Mouse (Mus musculus): ENCODE data around the gene Trim41. TPM values are rescaled to one million over a fixed set of nuclear protein-coding genes. Genes with fewer than 3 reads are reported as not detected.

Gene Trim41
- total RNA-seq, 2 experiments from 2014 or later = 19.8 to 64.6 TPM

- ATAC-seq (replicated peaks; ENCODE audit: low FRiP score, low TSS enrichment, poor library complexity, severe bottlenecking) = no peak
These were observed 2.6 kb upstream of the Trim41 start for GRCm38 (mm10) chr11:48819614-48820307.

GRCm38 (mm10) chr11:48818346-48818745 lies 1.2 kb upstream of the Trim41 start:
- ATAC-seq (replicated peaks; ENCODE audit: low FRiP score, low TSS enrichment, poor library complexity, severe bottlenecking) = peak; percentile 28; the same call in 1 of the 2 replicates

DNA sequence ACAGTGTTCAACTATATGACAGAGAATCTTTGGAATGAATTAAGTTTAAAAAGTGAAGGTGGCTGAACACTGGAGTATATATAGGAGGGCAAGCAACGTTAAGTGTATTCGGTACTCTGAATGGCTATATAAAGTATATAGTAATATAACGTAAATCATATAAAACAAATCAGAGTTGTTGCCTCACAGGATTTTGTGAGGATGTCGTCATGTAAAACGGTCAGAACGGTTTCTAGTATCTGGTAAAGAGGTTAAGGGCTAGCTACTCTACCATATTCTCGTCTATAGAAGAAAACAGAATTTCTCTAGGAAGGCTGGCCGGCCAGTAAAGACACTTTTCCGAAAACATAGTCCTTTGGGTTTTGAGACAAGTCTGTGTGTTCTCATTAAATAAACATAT lies 641 bp upstream of the Trim41 start:
- ATAC-seq (replicated peaks; ENCODE audit: low FRiP score, low TSS enrichment, poor library complexity, severe bottlenecking) = no peak

- 0 out of 2 replicates have a peak, but pooled peaks have one; percentile 4 for ATAC-seq (replicated peaks; ENCODE audit: low FRiP score, low TSS enrichment, poor library complexity, severe bottlenecking)
These were observed 822 bp downstream of the Trim41 start for GRCm38 (mm10) chr11:48816281-48816781.

DNA sequence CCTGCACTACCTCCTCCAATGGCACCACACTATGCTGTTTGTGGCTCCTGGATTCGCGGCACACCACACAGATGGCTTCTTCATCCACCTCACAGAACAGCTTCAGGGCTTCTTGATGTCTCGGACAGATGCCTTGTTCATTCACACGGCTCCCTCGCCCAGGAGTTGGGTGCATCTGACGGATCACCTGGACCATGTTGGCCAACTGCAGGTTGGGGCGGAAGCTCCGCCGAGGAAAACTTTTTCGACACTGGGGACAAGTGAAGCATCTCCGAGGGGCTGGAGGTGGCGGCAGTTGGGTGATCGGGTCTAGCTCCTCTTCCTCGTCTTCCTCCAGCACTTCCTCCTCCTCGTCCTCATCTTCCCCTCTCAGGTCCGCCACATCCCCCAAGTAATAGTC lies 1.3 kb downstream of the Trim41 start:
- no peak for ATAC-seq (replicated peaks; ENCODE audit: low FRiP score, low TSS enrichment, poor library complexity, severe bottlenecking)

DNA sequence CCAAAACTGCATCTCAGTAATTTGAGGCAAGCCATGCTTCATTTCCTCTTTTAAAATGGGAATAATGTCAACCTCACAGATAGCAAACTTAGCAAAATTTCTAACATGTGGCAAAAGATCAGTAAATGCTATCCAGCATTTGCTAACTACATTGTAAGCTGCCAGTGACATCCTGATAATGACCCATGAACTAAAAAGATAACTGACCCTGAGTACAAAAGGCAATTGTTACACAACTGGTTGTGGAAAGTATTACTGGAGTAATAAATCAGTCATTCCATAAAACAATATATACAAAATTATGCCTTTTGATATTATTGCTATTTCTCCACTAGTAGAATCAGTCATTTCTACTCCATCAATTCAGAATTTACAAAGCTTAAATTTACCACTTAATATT lies 3.4 kb downstream of the Trim41 start:
- ATAC-seq (replicated peaks; ENCODE audit: low FRiP score, low TSS enrichment, poor library complexity, severe bottlenecking) = no peak

- peak; percentile 62 for ATAC-seq (replicated peaks; ENCODE audit: low FRiP score, low TSS enrichment, poor library complexity, severe bottlenecking)
These were observed 7.0 kb downstream of the Trim41 start for GRCm38 (mm10) chr11:48810142-48810541.

DNA sequence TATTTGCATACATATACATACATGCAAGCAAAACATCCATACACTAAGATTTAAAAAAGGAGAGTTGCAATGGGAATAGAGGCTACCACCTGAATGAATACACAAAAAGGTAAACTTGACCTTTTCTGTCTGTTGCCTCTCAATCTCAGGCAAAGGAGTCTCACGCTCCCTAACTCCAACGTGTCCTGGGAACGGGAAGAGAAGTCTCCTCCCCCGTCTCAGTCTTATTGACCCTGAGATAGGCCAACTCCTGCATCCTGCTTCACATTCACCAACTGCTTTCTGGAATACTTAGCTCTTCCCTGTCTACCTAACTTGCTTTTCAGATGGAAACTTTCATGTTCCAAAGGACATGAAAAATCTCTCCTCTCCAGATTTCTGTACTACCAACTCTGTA lies 7.7 kb downstream of the Trim41 start:
- no peak for ATAC-seq (replicated peaks; ENCODE audit: low FRiP score, low TSS enrichment, poor library complexity, severe bottlenecking)

GRCm38 (mm10) chr11:48808737-48809433 lies 8.3 kb downstream of the Trim41 start:
- ATAC-seq (replicated peaks; ENCODE audit: low FRiP score, low TSS enrichment, poor library complexity, severe bottlenecking) = 0 out of 2 replicates have a peak, but pooled peaks have one; percentile 6

GRCm38 (mm10) chr11:48808304-48808646 lies 8.9 kb downstream of the Trim41 start:
- no peak for ATAC-seq (replicated peaks; ENCODE audit: low FRiP score, low TSS enrichment, poor library complexity, severe bottlenecking)

DNA sequence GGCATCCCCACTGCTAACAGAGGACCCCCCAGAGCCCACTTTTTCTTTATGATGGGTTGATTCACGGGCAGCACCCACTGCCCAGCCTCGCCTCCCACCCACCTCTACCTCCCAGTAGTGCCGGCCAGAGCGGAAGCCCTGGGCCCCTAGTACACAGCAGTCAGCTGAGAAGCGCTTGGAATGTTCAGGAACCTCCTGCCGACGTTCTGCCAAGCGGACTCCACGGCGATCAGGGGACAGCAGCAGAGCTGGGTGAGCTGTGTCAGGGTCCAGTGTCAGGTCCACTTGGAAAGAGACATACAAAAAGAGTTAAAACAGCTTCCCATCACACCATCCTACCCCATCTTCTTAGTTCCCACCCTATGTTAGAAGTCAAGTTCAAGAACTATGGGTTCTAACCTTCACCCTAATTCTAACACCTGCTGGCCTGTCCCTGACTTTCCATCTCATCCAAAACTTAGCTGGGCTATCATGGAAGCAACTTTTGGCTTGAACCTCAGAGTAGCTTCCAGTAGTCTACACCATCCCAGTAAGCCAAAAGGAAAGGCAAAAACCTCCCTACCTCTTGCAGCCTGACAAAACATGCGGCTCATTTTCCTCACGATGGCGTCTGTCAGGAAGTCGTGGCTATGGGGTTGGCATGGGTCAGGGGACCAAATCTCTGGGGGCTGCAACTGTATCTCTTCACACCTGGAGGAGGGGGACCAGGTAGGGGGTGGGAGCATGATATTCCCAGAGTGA lies 9.4 kb downstream of the Trim41 start:
- no peak for ATAC-seq (replicated peaks; ENCODE audit: low FRiP score, low TSS enrichment, poor library complexity, severe bottlenecking)

DNA sequence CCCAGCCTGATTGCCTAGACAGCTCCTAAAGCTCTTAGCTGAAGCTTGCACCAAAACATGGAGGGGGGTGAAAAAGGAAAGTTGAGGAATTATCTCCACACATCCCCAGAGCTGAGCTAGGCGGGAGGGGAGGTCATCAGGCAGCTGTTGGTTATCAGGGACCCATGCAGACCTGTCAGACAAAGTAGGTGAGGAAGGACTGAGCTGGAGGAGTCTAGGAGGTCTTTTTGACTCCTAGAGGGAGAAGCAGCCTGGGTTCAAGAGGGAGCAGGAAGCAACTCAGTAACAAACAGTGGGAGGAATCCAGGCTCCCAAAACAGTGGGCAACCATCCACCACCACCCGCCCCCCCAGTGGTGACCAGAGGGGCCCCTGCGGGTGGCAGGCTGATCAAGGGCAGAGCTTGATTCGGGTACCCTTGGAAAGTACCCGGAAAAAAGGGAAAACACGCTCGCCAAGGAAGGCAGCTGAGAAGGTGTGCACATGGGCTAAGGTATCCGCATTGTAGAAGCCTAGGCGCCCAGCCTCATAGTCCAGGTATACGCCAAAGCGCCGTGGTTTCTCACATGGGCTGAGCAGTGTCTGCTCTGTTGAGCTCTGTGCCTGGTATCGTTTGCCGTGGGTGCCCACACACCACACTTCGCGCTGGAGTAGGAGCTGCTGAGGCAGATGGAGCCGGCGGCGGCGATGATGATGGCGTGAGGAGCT lies 10.1 kb downstream of the Trim41 start:
- peak; percentile 38 for ATAC-seq (replicated peaks; ENCODE audit: low FRiP score, low TSS enrichment, poor library complexity, severe bottlenecking)

DNA sequence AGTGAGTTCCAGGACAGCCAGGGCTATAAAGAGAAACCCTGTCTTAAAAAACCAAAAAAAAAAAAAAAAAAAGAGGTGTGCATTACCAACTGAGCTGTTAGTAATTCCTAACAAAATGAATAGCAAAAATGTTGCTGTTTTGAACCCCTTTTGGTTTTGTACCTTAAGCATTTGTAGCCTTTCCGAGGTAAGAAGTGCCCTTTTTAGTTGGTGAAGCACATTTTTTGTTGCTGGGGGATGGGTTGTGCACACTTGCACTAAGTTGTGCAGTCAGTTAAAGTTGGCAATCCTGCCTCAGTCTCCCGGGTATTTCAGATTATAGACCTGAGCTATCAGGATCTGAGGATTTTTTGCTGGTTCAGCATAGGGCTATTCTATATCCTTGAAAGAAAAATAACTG lies 12.2 kb downstream of the Trim41 start:
- no peak for ATAC-seq (replicated peaks; ENCODE audit: low FRiP score, low TSS enrichment, poor library complexity, severe bottlenecking)

DNA sequence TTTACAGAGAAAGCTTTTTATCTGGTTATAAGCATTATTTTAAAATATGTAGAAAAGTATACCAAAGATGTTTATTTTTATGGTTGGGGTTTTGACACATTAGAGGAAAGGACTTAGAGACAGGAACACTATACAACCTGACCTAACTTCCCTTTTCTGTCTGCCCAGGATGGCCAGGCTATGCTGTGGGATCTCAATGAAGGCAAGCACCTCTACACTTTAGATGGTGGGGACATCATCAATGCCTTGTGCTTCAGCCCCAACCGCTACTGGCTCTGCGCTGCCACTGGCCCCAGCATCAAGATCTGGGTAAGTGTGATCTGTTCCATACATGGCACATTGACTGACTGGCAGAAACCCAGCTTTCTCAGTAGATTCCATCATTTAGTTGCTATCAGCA lies 13.2 kb downstream of the Trim41 start:
- no peak for ATAC-seq (replicated peaks; ENCODE audit: low FRiP score, low TSS enrichment, poor library complexity, severe bottlenecking)

- no peak for ATAC-seq (replicated peaks; ENCODE audit: low FRiP score, low TSS enrichment, poor library complexity, severe bottlenecking)
These were observed 15.1 kb downstream of the Trim41 start for GRCm38 (mm10) chr11:48801831-48802772.

DNA sequence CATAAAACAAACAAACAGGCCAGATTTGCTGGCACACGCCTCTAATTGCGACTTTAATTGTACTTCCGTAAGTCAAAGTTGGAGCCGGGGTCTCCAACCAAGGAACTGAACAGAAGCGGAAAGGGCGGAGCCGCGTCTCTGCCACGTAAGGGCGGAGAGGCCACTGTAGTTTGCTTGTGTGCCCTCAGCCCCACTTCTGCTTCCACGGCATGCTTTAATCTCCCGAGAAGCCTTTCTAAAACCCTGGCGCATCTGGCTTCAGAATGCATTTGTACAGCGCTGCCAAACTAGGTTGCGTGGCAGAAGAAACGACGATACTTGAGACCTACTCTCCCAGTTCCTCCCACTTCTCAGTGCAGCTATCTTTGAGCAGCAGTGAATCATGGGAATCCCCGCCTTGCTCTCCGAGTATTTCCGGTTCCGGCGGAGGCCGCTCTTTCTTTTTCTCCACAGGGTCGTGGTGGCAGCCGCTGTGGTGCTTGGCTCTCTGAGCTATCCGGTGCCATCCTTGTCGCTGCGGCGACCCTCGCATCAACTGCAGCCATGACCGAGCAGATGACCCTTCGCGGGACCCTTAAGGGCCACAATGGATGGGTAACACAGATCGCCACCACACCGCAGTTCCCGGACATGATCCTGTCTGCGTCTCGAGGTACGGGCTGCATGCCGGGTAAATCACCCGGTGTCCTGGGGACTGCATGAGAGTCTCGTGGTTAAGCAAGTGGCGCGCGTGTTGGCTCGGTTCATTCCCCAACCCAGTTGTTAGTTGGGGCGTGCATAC lies 17.0 kb downstream of the Trim41 start, which contains the start of gene Rack1:
Rack1 (plus strand) TSS at position 412 of the 781 bp plus-strand sequence.
- peak; percentile 86 for ATAC-seq (replicated peaks; ENCODE audit: low FRiP score, low TSS enrichment, poor library complexity, severe bottlenecking)

GRCm38 (mm10) chr11:48798984-48799920 lies 17.9 kb downstream of the Trim41 start:
- no peak for ATAC-seq (replicated peaks; ENCODE audit: low FRiP score, low TSS enrichment, poor library complexity, severe bottlenecking)

All from megakaryocyte-erythroid progenitor cell, adult 5-6 weeks (primary cell).